Mouse (Mus musculus) heart, adult 2 months (tissue): ENCODE measurements around the gene Prkd3. TPM values are rescaled to one million over a fixed set of nuclear protein-coding genes. Genes with fewer than 3 reads are reported as not detected.

ENCODE experiments used
- DNase-seq, 2 experiments: peaks; one replicate each; pipeline ENCODE4 v3.0.0; 2021
- H3K27ac ChIP-seq: fragments of 200-600 bp; 2 replicates; pipeline ENCODE4 v1.8.1; 2022
- H3K27me3 ChIP-seq: fragments of 200-500 bp; 2 replicates; pipeline ENCODE4 v1.6.1; 2012; ENCODE audit warnings: mild to moderate bottlenecking, low read length, inconsistent platforms, mixed read lengths; ENCODE audit not compliant: control insufficient read depth, insufficient read depth
- H3K36me3 ChIP-seq: fragments of 200-500 bp; 2 replicates; pipeline ENCODE4 v1.6.1; 2012; ENCODE audit warnings: low read length, inconsistent platforms; ENCODE audit not compliant: control insufficient read depth, insufficient read depth
- H3K4me1 ChIP-seq: fragments of 200-500 bp; 2 replicates; pipeline ENCODE4 v1.6.1; 2011; ENCODE audit warnings: low read length; ENCODE audit not compliant: control insufficient read depth, insufficient read depth
- H3K4me3 ChIP-seq: fragments of 200-600 bp; 2 replicates; pipeline ENCODE4 v1.8.1; 2022
- H3K79me2 ChIP-seq: fragments of 200-500 bp; replicated peaks from 2 replicates; pipeline ENCODE4 v1.6.1; 2012; ENCODE audit warnings: mild to moderate bottlenecking, inconsistent platforms, low read length, moderate library complexity, mixed read lengths; ENCODE audit not compliant: control insufficient read depth, insufficient read depth
- H3K9ac ChIP-seq: fragments of 200-500 bp; 2 replicates; pipeline ENCODE4 v1.6.1; 2012; ENCODE audit warnings: low read depth, mild to moderate bottlenecking, control low read depth, inconsistent platforms, low read length, mixed read lengths
- CTCF ChIP-seq: fragments of 200-600 bp; IDR thresholded peaks from 2 replicates; pipeline ENCODE4 v1.8.1; 2022; ENCODE audit warnings: antibody characterized with exemption, mild to moderate bottlenecking, moderate library complexity
- EP300 ChIP-seq: fragments of 200-500 bp; IDR thresholded peaks from 2 replicates; pipeline ENCODE4 v1.6.1; 2011; ENCODE audit warnings: low read depth, low read length, control low read depth; ENCODE audit not compliant: insufficient read depth
- POLR2A ChIP-seq: fragments of 200-500 bp; IDR thresholded peaks from 2 replicates; pipeline ENCODE4 v1.6.1; 2011; ENCODE audit warnings: mild to moderate bottlenecking, low read depth, low read length, control low read depth; ENCODE audit not compliant: insufficient read depth
- whole genome bisulfite sequencing: fragments of 180-500 bp; shearing (Covaris S2); methylation state at CpG from one replicate; pipeline ENCODE4 v1.1.7; 2018; 5-methylcytosine and 5-hydroxymethylcytosine counted together
- intact Hi-C: fragments of 180-260 bp; cut with DNase I; formaldehyde crosslinking; loops from one replicate; pipeline ENCODE4 v1.15.1; 2025
- polyA plus RNA-seq: library from polyadenylated mRNA; depleted of rRNA; stranded (reverse); fragments of >200 nt; gene quantifications from 2 replicates; pipeline ENCODE4 v1.2.3, GENCODE M21; 2012
- total RNA-seq, 2 experiments: library from RNA; stranded (reverse); gene quantifications; 2 replicates each; pipeline ENCODE4 v1.2.3; 2021

The Prkd3 gene
- total and polyA plus RNA-seq, 3 experiments = 6.9 to 16.6 (median 16.3) TPM

- Histone ChIP-seq H3K27me3 (no peaks in the 10 kb centered on the region), H3K4me3 (no peak overlapping the region), H3K4me1 (peaks cover 7% of the 10 kb centered on the region), H3K36me3 (peaks cover 21% of the 10 kb centered on the region), H3K27ac (no peak overlapping the region), H3K9ac (no peak overlapping the region), H3K79me2 (peaks cover 3% of the 10 kb centered on the region)
- intact Hi-C loops = loop anchor here (2.0 kb wide), 1 partner anchor 21 kb away; no protein-coding TSS in a partner anchor
- WGBS = 43% methylated on average over 10 of the region's 10 CpGs
- no peak for TF ChIP-seq CTCF
- no peak for TF ChIP-seq POLR2A
- no peak for TF ChIP-seq EP300
- DNase-seq = no peak
Measured at GRCm38 (mm10) chr17:79015831-79016230, 4.8 kb downstream of the Prkd3 start.

- 78% methylated on average over 2 of the region's 2 CpGs for WGBS
- no peak overlapping the region for H3K9ac ChIP-seq
- H3K27ac ChIP-seq = no peak overlapping the region
- H3K4me1 ChIP-seq = peaks cover 7% of the 10 kb centered on the region
- TF ChIP-seq CTCF (no peak), EP300 (no peak), POLR2A (no peak)
- no peak for DNase-seq
- intact Hi-C loops = loop anchor here (2.0 kb wide), 1 partner anchor 20 kb away; no protein-coding TSS in a partner anchor
- H3K36me3 ChIP-seq = peaks cover 22% of the 10 kb centered on the region
- H3K4me3 ChIP-seq = no peak overlapping the region
- H3K27me3 ChIP-seq = no peaks in the 10 kb centered on the region
- H3K79me2 ChIP-seq = peaks cover 3% of the 10 kb centered on the region
Measured at GRCm38 (mm10) chr17:79014911-79015685, 5.5 kb downstream of the Prkd3 start.

- no peak for DNase-seq
- Histone ChIP-seq H3K79me2 (peaks cover 3% of the 10 kb centered on the region), H3K27ac (no peak overlapping the region), H3K9ac (no peak overlapping the region), H3K4me3 (no peak overlapping the region), H3K4me1 (peaks cover 6% of the 10 kb centered on the region), H3K36me3 (peaks cover 20% of the 10 kb centered on the region), H3K27me3 (no peaks in the 10 kb centered on the region)
- whole genome bisulfite sequencing = 68% methylated on average over 2 of the region's 2 CpGs
- intact Hi-C loops = loop anchor here (2.0 kb wide), 1 partner anchor 19 kb away; no protein-coding TSS in a partner anchor
- TF ChIP-seq CTCF (no peak), EP300 (no peak), POLR2A (no peak)
Measured at GRCm38 (mm10) chr17:79013625-79014024, 7.0 kb downstream of the Prkd3 start.

GRCm38 (mm10) chr17:78999745-79000270 is 20.8 kb downstream of the Prkd3 start:
- intact Hi-C loops = no loop called here
- Histone ChIP-seq H3K27ac (no peak overlapping the region), H3K9ac (no peak overlapping the region), H3K36me3 (peaks cover 4% of the 10 kb centered on the region; the same call in 1 of the 2 replicates), H3K4me3 (no peak overlapping the region), H3K79me2 (peaks cover 4% of the 10 kb centered on the region; the same call in 1 of the 2 replicates), H3K27me3 (no peaks in the 10 kb centered on the region), H3K4me1 (peaks cover 4% of the 10 kb centered on the region)
- WGBS = 92% methylated on average over 4 of the region's 4 CpGs
- TF ChIP-seq CTCF (no peak), EP300 (no peak), POLR2A (no peak)
- DNase-seq = no peak

- H3K9ac ChIP-seq = no peak overlapping the region
- no peak for DNase-seq
- H3K79me2 ChIP-seq = peaks cover 4% of the 10 kb centered on the region; the same call in 1 of the 2 replicates
- no peaks in the 10 kb centered on the region for H3K27me3 ChIP-seq
- no peak for TF ChIP-seq POLR2A
- TF ChIP-seq EP300 = no peak
- no peak for TF ChIP-seq CTCF
- H3K4me3 ChIP-seq = no peak overlapping the region
- 86% methylated on average over 3 of the region's 3 CpGs for WGBS
- no peak overlapping the region for H3K27ac ChIP-seq
- intact Hi-C loops = no loop called here
- peaks cover 8% of the 10 kb centered on the region; the same call in 1 of the 2 replicates for H3K36me3 ChIP-seq
- peaks cover 8% of the 10 kb centered on the region for H3K4me1 ChIP-seq
Measured at GRCm38 (mm10) chr17:78999189-78999588, 21.4 kb downstream of the Prkd3 start.

GRCm38 (mm10) chr17:78998130-78998529 is 22.5 kb downstream of the Prkd3 start:
- 84% methylated on average over 2 of the region's 2 CpGs for WGBS
- peaks cover 2% of the 10 kb centered on the region; the same call in 1 of the 2 replicates for H3K79me2 ChIP-seq
- H3K36me3 ChIP-seq = peaks cover 8% of the 10 kb centered on the region; the same call in 1 of the 2 replicates
- H3K4me1 ChIP-seq = peaks cover 9% of the 10 kb centered on the region
- no peak for DNase-seq
- no peak overlapping the region for H3K4me3 ChIP-seq
- intact Hi-C loops = no loop called here
- TF ChIP-seq CTCF (no peak), EP300 (no peak), POLR2A (no peak)
- no peaks in the 10 kb centered on the region for H3K27me3 ChIP-seq
- no peak overlapping the region for H3K9ac ChIP-seq
- H3K27ac ChIP-seq = no peak overlapping the region
